Mouse (Mus musculus): ENCODE results near the gene Catsper2.
A peak's percentile ranks its signal among the peaks of the same experiment; 100 is the strongest.

Catsper2 gene

GRCm38 (mm10) chr2:121413387-121414042 lies at the start of gene Catsper2, which contains the start of gene Pdia3:
Gene Catsper2, minus strand, starts transcription at chr2:121413792.
Gene Pdia3, plus strand, starts transcription at chr2:121413775.
- peak; percentile 94 for DNase-seq (ENCODE audit: low spot score)

- DNase-seq (ENCODE audit: low spot score), result no peak
Measured at GRCm38 (mm10) chr2:121460071-121460470, 46.5 kb upstream of the Catsper2 start.

DNA sequence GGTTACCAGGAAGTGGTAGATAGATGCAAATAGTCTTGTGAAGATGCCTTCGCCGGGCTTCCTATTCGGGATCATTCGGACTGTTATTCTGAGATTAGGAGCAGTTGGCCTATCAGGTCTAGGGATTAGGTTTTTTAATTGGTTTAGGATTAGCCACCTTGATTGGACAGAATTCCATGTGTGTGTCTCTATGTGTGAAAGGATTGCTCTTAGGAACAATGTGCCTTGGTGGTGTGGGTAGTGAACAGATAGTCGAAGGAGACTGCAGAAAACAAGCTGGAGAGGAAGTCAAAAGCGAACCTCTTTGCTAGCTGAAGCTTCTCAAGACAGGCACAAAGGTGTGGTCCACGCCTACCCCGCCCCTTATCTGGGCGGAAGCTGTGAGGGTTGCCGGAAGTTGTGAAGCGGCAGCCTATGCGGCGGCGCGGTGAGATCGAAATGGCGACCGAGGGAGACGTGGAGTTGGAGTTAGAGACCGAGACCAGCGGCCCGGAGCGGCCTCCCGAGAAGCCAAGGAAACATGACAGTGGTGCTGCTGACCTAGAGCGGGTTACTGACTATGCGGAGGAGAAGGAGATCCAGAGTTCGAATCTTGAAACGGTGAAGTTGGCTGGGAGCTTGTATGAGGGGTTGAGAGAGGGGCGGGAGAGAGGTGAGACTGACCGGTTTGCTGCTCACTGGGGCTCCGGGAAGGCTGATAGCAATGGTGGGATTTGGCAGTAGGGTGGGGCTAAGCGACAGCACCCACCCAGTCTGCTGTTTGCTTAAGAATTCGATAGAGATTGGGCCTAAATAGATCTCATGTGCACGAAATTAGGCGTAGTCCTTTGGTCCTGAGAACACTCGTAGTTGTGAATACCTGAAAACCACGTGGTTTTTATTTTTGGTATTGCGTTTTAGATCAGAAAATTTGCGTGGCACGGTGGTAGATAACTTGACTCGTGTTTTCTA lies 43.4 kb upstream of the Catsper2 start, which contains the start of gene Serinc4:
Gene Serinc4, minus strand, starts transcription at position 90 of the 951 bp plus-strand sequence.
- peak; percentile 80 for DNase-seq (ENCODE audit: low spot score)

GRCm38 (mm10) chr2:121455534-121455933 lies 41.9 kb upstream of the Catsper2 start:
- no peak for DNase-seq (ENCODE audit: low spot score)

- no peak for DNase-seq (ENCODE audit: low spot score)
Measured at GRCm38 (mm10) chr2:121453917-121454316, 40.3 kb upstream of the Catsper2 start.

GRCm38 (mm10) chr2:121452990-121453389 lies 39.4 kb upstream of the Catsper2 start, which contains the start of gene Hypk:
Gene Hypk, plus strand, starts transcription at chr2:121453290.
- no peak for DNase-seq (ENCODE audit: low spot score)

- DNase-seq (ENCODE audit: low spot score), result no peak
Measured at GRCm38 (mm10) chr2:121452361-121452760, 38.8 kb upstream of the Catsper2 start.

GRCm38 (mm10) chr2:121450093-121450492 lies 36.5 kb upstream of the Catsper2 start:
- DNase-seq (ENCODE audit: low spot score), result no peak

GRCm38 (mm10) chr2:121449545-121450011 lies 36.0 kb upstream of the Catsper2 start:
- DNase-seq (ENCODE audit: low spot score), result no peak

GRCm38 (mm10) chr2:121448739-121449535 lies 35.3 kb upstream of the Catsper2 start, which contains the start of gene Serf2:
Gene Serf2, plus strand, starts transcription at chr2:121449195.
- peak; percentile 99 for DNase-seq (ENCODE audit: low spot score)

DNA sequence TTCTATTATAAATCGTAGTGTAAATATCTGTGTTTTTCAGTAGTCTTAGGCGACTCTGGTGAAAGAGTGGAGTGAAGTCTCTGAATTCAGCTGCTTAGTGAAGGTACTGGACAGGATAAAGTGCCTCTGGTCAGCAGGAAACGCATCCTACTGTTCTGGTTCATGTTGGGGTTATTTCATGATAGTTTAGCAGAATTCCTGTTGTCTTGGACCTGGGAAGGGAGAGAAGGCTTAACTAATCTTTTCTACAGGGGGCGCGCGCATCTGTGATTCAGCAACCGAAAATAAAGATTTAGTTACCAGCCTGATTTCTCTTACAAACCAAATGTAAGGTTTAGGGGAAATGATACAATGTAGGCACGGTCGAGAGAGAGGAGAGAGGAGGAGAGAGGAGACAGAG lies 34.5 kb upstream of the Catsper2 start:
- no peak for DNase-seq (ENCODE audit: low spot score)

GRCm38 (mm10) chr2:121447006-121447405 lies 33.4 kb upstream of the Catsper2 start:
- no peak for DNase-seq (ENCODE audit: low spot score)

DNA sequence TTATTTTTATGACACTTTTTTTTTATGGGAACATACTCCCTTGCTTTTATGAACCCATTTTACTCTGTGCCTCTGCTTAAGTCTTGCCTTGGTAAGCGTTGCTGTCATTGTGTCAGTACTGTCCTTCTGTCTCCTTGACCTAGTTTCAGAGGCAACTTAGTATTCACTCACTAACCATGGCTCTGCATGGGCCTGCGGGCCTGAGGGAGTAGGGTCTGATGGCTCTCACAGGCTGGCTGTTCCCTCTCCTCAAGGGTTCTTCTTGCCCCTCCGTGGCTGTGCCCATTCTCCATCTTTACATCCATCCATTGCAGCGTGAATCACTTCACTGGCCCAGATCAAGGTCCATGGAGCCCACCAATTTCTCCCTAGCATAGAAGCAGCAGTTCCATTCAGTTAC lies 32.9 kb upstream of the Catsper2 start:
- DNase-seq (ENCODE audit: low spot score), result no peak

DNA sequence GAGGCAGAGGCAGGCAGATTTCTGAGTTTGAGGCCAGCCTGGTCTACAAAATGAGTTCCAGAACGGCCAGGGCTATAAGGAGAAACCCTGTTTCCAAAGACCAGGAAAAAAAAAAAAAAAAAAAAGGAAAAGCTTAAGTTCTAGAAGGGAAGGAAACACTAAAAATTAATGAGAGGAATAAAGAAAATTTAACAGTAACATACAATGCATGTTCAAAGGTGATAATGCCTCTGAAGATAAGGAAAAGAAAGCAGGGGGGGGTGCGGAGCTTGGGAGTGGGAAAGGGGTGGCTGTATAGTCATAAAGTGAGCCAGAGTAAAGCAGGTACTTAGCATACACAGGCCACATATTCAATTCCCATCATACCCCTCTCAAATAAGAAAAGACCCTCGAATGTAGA lies 31.5 kb upstream of the Catsper2 start:
- DNase-seq (ENCODE audit: low spot score), result no peak

- DNase-seq (ENCODE audit: low spot score), result no peak
Measured at GRCm38 (mm10) chr2:121444178-121444577, 30.6 kb upstream of the Catsper2 start, which contains the start of gene Ell3. Gene Ell3, minus strand, starts transcription at chr2:121444278.

DNA sequence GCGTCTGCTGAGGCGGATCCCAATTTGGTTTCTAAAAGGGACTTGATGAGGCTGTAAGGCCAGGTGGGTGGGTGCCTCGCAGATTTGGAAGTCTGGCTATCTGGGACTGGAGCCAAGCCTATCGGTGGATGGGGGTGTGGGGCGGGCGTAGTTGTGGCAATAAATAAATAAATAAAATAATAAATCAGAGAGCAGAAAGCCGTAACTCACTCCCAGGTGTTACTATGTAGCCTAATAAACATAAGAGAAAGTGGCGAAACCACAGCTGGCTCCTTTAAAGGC lies 29.4 kb upstream of the Catsper2 start:
- no peak for DNase-seq (ENCODE audit: low spot score)

- DNase-seq (ENCODE audit: low spot score), result no peak
Measured at GRCm38 (mm10) chr2:121442259-121443067, 28.9 kb upstream of the Catsper2 start.

DNA sequence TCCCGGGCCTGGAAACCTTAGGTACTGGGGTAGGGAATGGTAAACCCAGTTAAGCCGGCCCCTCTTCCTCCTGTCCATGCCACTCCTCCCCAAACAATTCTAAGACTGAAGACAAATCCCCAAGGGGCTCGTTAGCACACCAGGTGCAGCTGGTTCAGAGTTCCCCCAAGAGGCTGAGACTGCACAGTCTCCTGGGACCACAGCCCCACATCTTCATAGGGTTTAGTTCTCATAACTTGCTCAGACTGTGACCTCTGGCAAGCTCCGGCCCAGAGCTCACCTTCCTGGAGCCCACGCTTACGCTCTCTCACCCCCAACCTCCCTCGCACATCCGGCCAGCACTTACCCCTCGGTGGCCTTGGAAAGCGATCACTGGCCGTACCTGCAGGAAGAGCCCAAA lies 28.2 kb upstream of the Catsper2 start:
- DNase-seq (ENCODE audit: low spot score), result no peak

DNA sequence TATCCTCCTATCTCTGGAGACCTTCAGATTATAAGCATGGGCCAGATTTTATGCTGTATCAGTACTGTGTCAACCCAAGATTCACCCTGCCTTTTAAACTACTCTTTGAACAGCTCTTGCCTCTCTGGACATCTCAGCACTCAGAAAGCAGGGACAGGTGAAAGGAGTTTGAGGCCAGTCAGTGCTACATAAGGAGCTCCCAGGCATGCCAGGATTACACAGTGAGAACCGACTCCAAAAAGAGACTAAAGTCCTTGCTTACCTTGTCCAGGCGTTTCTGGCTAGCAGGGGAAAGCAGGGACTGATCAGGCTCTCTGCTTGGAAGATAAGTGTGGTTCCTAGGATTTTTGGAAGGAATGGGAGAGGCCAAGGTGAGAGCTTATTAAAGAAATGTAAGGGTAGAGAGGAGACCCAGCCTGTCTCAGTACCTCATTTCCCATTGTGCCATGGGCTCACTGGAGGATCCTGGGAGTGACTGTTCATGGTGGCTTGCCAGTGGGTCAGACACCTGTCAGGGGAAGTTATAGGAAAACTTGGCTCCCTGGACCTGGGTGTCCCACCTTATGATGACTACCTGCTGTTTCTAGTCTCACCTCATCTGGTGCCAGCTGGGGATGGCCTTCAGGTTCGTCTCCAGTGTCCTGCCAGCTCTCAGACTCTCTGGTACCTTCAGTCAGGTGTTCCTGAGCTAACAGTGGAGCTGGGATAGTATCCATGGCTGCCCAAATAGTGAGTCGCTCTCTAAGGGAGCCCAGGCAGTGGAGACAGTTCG lies 27.4 kb upstream of the Catsper2 start:
- DNase-seq (ENCODE audit: low spot score), result no peak

- no peak for DNase-seq (ENCODE audit: low spot score)
Measured at GRCm38 (mm10) chr2:121439746-121440145, 26.2 kb upstream of the Catsper2 start.

All from layer of hippocampus, adult 11-12 months (tissue).